Mouse (Mus musculus) heart, postnatal 14 days (tissue): Measurements from ENCODE around the gene Rpf2. TPM values are rescaled to one million over a fixed set of nuclear protein-coding genes. Genes with fewer than 3 reads are reported as not detected.

ENCODE experiments used
- DNase-seq, 2 experiments: peaks; one replicate each; pipeline ENCODE4 v3.0.0; 2021 to 2022
- intact Hi-C: fragments of 180-260 bp; cut with DNase I; formaldehyde crosslinking; loops from one replicate; pipeline ENCODE4 v1.15.1; 2025
- total RNA-seq, 2 experiments: library from RNA; stranded (reverse); gene quantifications; 2 replicates each; pipeline ENCODE4 v1.2.3; 2021

Rpf2 gene
- total RNA-seq, 2 experiments from 2014 or later = 8.2 to 11.2 TPM

DNA sequence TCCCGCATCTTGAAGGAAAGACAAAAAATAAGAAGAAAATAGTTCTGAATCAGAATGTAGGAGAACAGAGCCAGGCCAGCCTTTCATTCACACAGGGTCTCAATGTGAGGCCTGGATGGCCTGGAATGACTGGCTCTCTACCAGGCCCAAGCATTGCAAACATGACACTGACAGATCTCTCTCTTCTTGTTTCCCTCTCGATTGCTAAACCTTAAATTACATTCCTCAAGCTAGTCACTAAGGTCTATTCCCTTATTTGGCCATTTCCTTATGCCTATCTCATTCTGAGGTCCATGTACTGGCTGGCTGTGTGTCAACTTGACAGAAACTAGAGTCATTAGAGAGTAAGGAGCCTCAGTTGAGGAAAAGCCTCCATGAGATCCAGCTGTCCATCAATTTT lies 66.8 kb downstream of the Rpf2 start:
- no peak for DNase-seq
- intact Hi-C loops = no loop called here

DNA sequence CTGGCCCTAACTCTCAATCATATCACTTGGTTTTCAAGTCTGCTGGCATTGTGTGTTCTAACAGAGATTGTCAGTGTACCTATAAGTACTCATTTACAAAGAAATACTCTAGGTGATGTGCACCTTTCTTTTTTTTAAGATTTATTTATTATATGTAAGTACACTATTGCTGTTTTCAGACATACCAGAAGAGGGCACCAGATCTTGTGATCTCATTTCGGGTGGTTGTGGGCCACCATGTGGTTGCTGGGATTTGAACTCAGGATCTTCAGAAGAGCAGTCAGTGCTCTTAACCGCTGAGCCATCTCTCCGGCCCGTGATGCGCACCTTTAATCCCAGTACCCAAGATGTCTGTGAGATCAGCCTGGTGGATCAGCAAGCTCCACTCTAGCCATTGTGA lies 67.7 kb downstream of the Rpf2 start:
- intact Hi-C loops = no loop called here
- DNase-seq = no peak

DNA sequence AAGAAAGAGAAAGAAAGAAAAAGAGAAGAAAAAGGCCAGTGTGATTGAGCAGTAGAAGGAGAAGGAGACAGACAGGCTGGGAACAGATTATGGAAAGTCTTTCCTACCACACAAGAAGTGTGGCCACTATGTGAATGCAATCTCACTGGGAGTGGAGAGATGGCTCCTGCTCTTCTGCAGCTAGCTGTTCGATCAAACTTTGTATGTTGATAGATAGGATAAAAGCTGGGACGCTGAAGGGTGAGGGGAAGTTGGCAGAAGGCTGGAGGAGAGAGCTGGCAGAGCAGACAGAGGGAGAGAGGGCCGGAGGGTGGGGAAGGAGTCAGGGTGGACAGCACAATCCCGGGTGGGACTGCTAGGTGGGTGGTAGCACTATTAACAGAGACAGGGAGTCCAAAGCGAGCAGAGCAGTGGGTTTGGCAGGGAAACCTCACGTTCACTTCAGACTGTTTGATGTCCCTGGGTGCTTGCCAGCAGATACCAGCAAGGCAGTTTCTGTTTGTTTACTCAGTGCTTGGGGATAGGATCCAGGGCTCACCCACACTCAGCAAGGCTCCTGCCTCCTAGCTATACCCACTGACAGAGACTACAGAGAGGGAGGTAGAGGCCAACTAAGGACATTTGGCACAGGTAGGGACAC lies 69.4 kb downstream of the Rpf2 start:
- peak; percentile 52 to 67 for DNase-seq
- intact Hi-C loops = loop anchor here (2.0 kb wide), 1 partner anchor 31 kb away; no protein-coding TSS in a partner anchor

Other genes with a start within 250 kb of the Rpf2 start
- 1 to 10 TPM; 1.9 to 2.6 TPM for gene Mfsd4b1, start 221.8 kb downstream of the Rpf2 start, total RNA-seq
- gene Slc16a10, start 104.8 kb downstream of the Rpf2 start, total RNA-seq = 10 to 100 TPM; 22.4 to 24.9 TPM
- 10 to 100 TPM; 20.9 to 23.5 TPM for gene Gtf3c6, start 11.1 kb upstream of the Rpf2 start, total RNA-seq
- gene Amd1, start 55.1 kb upstream of the Rpf2 start, total RNA-seq = 10 to 100 TPM; 77.6 to 84.8 TPM
- 10 to 100 TPM; 14.9 to 15.9 TPM for gene Cdk19, start 92.5 kb upstream of the Rpf2 start, total RNA-seq